Mouse (Mus musculus) megakaryocyte, embryonic 14.5 days (primary cell): Measurements from ENCODE around the gene Rgs10.

Experiments used
- FLI1 ChIP-seq: IDR thresholded peaks from 2 replicates; pipeline ENCODE4 v1.6.1; 2012; ENCODE audit warnings: low read length, inconsistent platforms, mixed read lengths
- GATA1 ChIP-seq: IDR thresholded peaks from 3 replicates; pipeline ENCODE4 v1.6.1; 2012; ENCODE audit warnings: mixed read lengths, low read length, inconsistent platforms, borderline replicate concordance

DNA sequence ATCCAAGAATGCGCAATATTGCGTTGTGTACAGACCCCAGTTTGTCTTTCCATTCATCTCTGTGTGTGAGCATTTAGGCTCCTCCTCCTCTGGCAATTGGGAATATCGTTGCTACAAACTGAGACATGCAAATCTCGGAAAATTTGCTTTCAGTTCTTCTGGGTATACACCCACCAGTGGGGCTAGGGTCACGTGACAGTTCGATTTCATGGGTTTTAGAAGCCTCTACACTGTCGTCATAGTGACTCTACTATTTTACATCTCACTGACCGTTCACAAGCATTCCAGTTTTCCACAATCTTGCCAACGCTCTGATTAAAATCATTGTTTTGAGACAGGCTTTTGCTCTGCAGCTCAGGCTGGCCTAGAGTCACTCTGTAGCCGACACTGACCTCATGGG is 14.0 kb upstream of the Rgs10 start:
- no peak for TF ChIP-seq GATA1
- TF ChIP-seq FLI1: no peak
